Mouse (Mus musculus): Measurements from ENCODE around the gene Tbk1.

The Tbk1 gene

GRCm38 (mm10) chr10:121542156-121542555, 44.4 kb downstream of the Tbk1 start:
- no peak for DNase-seq (ENCODE audit: low read depth, low spot score)

DNA sequence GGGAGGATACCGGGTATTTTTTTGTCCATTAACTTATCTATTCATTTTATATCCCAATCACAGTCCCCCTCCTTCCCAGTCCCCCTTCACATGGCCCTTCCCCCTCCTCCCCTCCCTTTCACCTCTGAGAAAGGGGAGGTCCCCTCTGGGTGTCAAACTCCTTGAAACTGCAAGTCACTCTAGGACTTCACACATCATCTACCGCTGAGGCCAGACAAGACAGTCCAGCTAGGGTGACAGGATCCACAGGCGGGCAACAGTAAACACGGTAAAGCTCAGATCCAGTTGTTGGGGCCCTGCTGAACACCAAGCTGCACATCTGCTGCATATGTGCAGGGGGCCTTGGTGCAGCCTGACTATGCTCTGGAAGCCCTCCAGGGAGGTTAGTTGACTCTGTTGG, 51.6 kb downstream of the Tbk1 start:
- DNase-seq (ENCODE audit: low read depth, low spot score): no peak

DNA sequence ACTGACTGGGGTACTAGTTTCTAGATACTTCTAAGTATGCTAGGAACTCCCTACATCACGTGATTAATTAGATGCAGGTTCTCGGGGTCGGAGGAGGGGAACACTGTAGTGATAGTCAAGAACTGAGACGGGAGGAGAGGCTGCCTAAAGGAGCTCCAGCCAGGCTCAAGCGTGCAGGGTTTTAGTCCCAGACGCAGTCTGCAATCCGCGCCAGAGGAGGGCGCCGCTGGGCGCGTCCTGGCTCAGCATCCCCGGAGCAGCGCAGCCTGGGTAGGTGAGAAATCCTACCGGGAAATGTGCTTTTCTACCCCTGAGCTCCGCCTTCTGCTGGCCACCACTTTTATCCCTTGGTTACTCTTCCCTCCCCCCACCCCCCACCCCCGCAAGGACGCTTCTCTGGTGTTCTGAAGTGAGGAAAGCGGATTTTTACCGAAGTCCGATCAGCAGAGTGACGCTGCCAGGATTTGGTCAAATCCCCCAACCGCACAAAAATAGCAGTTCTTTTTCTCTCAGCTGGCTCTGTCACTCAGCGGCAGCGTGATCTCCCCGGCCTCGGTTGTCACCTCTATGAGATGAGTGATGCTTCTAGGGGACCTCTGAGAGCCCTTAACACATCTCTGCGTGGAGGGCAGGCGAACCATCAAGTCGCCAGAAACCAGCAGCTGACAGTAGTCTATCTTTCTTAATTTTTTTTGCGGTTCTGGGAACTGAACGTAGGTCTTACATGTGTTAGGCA, 53.3 kb downstream of the Tbk1 start:
- DNase-seq (ENCODE audit: low read depth, low spot score): no peak

DNA sequence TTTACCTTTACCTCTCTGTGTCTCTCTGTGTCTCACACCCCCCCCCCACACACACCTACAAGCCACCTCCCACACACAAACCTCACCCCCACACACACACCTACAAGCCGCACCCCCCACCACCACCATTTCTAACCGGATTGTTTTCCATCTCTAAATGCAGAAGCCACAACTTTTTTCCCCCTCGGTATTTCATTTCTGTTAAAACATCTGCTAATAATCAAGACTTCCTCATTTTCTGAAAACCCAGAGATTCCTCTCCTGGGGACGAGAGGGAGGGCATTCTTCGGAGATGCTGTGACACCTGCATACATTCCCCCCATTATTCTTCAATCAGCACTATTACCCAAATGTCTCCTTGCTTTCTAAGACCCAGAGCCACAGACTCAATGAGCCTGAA, 55.0 kb downstream of the Tbk1 start:
- DNase-seq (ENCODE audit: low read depth, low spot score): no peak

GRCm38 (mm10) chr10:121530365-121531003, 56.1 kb downstream of the Tbk1 start:
- DNase-seq (ENCODE audit: low read depth, low spot score): no peak

- no peak for DNase-seq (ENCODE audit: low read depth, low spot score)
These were observed 57.3 kb downstream of the Tbk1 start for GRCm38 (mm10) chr10:121529261-121529660.

GRCm38 (mm10) chr10:121528470-121528869, 58.1 kb downstream of the Tbk1 start:
- DNase-seq (ENCODE audit: low read depth, low spot score): no peak

DNA sequence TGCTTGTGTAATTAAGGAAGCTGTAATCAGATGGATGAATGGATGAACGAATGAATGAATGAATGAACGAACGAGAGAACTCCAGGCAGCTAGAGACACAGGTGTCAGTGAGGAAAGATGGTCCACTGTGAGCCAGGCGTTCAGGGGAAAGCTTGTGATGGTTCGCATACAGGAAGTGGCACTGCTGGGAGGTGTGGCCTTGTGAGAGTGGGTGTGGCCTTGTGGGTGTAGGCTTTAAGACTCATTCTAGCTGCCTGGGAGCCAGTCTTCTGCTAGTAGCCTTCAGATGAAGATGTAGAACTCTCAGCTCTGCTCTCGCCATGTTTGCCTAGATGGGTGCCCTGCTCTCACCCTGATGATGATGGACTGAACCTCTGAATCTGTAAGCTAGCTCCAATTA, 59.5 kb downstream of the Tbk1 start:
- no peak for DNase-seq (ENCODE audit: low read depth, low spot score)

- no peak for DNase-seq (ENCODE audit: low read depth, low spot score)
These were observed 65.5 kb downstream of the Tbk1 start for GRCm38 (mm10) chr10:121520923-121521585.

DNA sequence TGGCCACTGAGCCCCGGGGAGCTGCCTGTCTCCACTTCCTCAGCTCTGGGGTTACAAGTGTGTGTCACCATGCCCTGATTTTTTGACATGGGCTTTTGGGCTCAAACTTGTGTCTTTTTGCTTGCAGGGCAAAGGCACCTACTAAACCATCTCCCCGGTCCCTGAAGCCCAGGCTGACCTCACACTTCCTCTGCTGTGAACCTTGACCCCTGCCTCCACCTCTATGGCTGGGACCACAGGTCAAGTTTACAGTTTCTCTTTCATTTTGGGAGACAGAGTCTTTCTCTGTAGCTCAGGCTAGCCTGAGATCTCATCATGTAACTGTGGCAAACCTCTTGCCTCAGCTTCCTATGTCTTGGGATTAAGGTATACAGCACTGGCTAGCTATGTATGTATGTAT, 66.9 kb downstream of the Tbk1 start:
- no peak for DNase-seq (ENCODE audit: low read depth, low spot score)

GRCm38 (mm10) chr10:121516008-121516600, 70.5 kb downstream of the Tbk1 start:
- peak; percentile 68 for DNase-seq (ENCODE audit: low read depth, low spot score)

DNA sequence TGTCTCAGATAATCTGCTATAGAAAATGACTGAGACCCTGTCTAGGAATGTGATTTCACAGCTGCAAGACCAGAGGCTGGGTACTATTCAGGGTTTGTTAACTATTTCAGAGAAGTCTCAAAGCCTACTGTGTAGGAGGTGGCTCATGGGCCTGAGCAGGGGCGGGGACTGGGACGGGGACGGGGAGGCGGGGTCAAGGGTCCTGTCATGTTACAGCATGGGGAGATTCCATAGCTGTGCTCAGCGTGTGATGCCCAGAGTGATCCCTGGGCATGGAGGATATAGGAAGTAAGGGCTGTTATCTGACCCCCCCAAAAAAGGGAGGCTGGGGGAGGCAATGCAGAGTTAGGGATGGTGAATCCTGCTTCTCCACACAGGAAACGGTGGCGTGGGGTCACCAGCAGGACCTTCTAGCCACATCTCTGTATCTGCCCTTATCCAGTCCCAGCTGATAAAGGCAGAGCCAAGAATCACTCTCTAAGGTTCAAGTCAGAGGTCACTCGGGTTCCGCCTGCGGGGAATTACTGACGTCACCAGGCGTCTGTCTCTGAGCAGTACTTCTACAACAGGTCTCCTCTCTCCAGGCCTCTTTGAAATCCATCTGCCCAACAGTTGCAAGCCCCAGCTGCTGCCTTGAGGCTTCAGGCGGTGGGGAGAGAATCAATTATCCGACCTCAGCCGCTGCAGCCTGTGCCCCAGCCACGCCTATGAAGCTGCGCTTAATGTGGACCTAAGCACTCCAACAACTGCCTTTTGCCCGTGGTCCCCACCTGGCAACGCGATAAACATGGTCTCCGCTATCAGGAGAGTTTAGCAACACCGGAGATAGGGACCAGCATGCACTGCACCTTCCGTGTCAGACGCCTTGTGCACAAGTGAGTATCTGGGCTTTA, 76.6 kb downstream of the Tbk1 start:
- DNase-seq (ENCODE audit: low read depth, low spot score): no peak

DNA sequence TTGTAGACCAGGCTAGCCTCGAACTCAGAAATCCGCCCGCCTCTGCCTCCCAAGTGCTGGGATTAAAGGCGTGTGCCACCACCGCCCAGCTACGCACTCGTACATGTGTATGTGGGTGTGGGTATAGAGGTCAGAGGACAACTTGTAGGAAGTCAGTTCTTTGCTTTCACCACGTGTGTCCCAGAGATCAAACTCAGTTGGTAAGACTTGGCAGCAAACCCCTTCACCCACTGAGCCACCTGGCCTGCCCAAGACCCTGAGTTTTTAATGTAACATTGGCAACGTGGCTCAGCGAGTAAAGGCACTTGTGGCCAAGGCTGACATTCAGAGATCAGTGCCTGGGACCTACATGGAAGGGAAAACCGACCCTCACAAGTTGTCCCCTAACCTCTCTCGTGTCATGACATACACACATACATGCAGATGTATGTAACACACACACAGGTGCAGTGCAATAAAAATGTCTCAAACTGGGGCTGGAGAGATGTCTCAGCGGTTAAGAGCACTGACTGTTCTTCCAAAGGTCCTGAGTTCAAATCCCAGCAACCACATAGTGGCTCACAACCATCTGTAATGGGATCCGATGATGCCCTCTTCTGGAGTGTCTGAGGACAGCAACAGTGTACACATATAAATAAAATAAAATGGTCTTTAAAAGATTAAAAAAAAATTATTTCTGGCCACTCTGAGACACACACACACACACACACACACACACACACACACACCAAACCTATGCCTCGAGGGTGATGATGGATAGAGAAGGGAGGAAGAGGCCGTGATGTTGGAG, 78.6 kb downstream of the Tbk1 start:
- no peak for DNase-seq (ENCODE audit: low read depth, low spot score)

DNA sequence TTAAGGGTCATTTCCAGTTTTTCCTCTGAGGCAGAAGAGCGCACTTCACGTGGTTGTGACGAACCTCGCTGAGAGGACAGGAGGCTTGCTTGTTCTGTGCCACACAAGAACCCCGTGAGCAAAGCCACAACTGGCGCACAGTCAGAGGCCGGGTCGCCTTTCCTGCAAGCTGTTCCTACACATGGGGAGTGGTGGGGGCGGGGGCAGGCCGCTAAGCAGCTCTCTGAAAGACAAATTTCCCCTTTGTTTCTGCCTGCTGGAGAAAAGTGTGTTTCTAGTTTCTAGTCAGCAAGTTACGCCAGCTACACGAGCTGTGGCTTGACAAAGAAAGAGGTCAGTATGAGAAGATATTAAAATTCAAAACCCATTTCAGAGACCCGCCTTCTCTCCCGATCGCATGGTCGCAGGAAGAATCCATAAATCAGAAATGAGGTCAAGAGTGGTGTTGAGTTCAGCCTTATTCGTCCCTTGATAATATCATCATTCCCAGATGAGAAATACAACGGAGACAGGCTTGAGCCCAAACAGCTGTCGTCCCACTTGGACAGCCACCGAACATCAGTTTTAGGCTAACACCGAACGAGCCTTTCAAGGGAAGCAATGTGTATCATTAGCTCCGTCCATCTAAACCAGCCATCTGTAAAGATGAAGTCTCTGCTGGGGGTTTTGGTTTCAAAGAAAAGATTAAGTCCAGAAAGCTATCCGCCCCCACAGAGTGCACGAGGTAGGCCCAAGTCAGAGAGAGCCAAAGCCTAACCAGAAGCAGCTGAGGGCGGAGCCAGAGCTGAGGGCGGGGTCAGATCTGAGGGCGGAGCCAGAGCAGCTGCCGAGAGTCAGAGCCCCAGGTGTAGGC, 79.6 kb downstream of the Tbk1 start:
- DNase-seq (ENCODE audit: low read depth, low spot score): peak; percentile 34

- no peak for DNase-seq (ENCODE audit: low read depth, low spot score)
These were observed 80.7 kb downstream of the Tbk1 start for GRCm38 (mm10) chr10:121505929-121506328.

- DNase-seq (ENCODE audit: low read depth, low spot score): peak; percentile 58
These were observed 81.3 kb downstream of the Tbk1 start for GRCm38 (mm10) chr10:121504973-121505911.

DNA sequence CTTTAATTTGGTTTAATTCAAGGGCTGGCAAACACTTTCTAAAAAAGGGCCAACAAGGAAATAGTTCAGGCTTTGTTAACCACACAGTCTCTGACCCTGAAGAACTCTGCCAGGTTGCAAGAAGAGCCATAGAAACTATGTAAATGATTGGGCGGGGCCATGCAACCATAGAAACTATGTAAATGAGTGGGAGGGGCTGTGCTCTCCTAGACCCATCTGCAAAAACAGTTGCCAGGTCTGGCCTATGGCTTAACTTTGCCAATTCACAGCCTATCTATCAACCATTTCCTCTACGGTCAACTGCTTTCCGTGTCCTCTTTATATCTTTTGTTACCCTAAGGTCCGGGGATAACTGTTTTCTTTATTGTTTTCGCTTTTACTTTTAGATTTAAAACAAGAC, 85.4 kb downstream of the Tbk1 start:
- DNase-seq (ENCODE audit: low read depth, low spot score): no peak

- no peak for DNase-seq (ENCODE audit: low read depth, low spot score)
These were observed 86.6 kb downstream of the Tbk1 start for GRCm38 (mm10) chr10:121500034-121500433.

DNA sequence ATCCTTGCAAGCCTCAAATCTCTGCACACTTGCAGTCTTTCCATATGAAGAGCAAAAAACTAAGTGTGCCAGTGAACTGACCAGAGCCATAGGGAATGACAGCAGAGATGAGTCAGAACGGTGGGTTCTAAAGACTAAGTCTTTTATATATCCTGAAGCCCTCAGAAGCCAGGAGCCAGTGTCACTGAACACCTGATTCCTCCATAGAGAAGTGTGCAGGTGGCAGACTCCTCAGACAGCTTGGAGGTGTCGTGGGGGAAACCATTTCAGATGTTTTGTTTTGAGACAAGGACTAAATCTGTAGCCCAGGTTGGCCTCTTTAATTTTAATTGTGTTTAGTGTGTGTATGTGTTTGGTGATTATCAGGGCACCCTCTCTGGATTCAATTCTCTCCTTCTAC, 87.5 kb downstream of the Tbk1 start:
- no peak for DNase-seq (ENCODE audit: low read depth, low spot score)

Measured in skeletal muscle tissue, adult 2 months (tissue).